Mouse (Mus musculus) C2C12 (cell line): Measurements from ENCODE around the gene Pappa. TPM values are rescaled to one million over a fixed set of nuclear protein-coding genes. Genes with fewer than 3 reads are reported as not detected.
A peak's percentile ranks its signal among the peaks of the same experiment; 100 is the strongest.

Experiments used
- H3K27me3 ChIP-seq: one replicate; pipeline ENCODE4 v1.6.1; 2011; ENCODE audit not compliant: control insufficient read depth, insufficient read depth, insufficient read length
- H3K36me3 ChIP-seq: one replicate; pipeline ENCODE4 v1.6.1; 2011; ENCODE audit not compliant: control insufficient read depth, insufficient read depth
- H3K4me3 ChIP-seq: one replicate; pipeline ENCODE4 v1.5.1; 2011; ENCODE audit warnings: mild to moderate bottlenecking, control low read depth; ENCODE audit not compliant: poor library complexity, insufficient read depth, severe bottlenecking
- H3K79me2 ChIP-seq: one replicate; pipeline ENCODE4 v1.6.1; 2011; ENCODE audit not compliant: control insufficient read depth, insufficient read depth
- H3K79me3 ChIP-seq: one replicate; pipeline ENCODE4 v1.6.1; 2011; ENCODE audit warnings: low read depth, control low read depth
- H3ac ChIP-seq: one replicate; pipeline ENCODE3; 2011; ENCODE audit warnings: low read depth; ENCODE audit not compliant: control insufficient read depth, insufficient read length
- CEBPB ChIP-seq: IDR thresholded peaks from one replicate; pipeline ENCODE4 v1.6.1; 2011; ENCODE audit warnings: low read depth, mild to moderate bottlenecking, control low read depth, moderate library complexity
- CTCF ChIP-seq: IDR thresholded peaks from one replicate; pipeline ENCODE4 v1.5.1; 2011; ENCODE audit not compliant: control insufficient read depth, insufficient read depth, insufficient read length
- FOSL1 ChIP-seq: IDR thresholded peaks from one replicate; pipeline ENCODE4 v1.8.0; 2011; ENCODE audit warnings: mild to moderate bottlenecking, low read length; ENCODE audit not compliant: poor library complexity, insufficient read depth, severe bottlenecking
- MAX ChIP-seq: IDR thresholded peaks from one replicate; pipeline ENCODE4 v1.6.1; 2011; ENCODE audit warnings: mild to moderate bottlenecking, control low read depth
- MYOD1 ChIP-seq: IDR thresholded peaks from one replicate; pipeline ENCODE4 v1.6.1; 2011; ENCODE audit warnings: low read depth; ENCODE audit not compliant: control insufficient read depth, insufficient read length
- MYOG ChIP-seq: IDR thresholded peaks from one replicate; pipeline ENCODE4 v1.6.1; 2011; ENCODE audit not compliant: control insufficient read depth, insufficient read length; ENCODE audit errors: extremely low read depth
- USF1 ChIP-seq: IDR thresholded peaks from one replicate; pipeline ENCODE4 v1.6.1; 2011; ENCODE audit warnings: low read depth, mild to moderate bottlenecking, control low read depth, moderate library complexity
- polyA plus RNA-seq: library from polyadenylated mRNA; unstranded; fragments of >200 nt; fragmentation: generic; extraction: Trizol; gene quantifications from one replicate; pipeline ENCODE4 v1.2.1, GENCODE M21; 2012; ENCODE audit warnings: missing spikeins

Pappa gene
- polyA plus RNA-seq, 1 experiment = 0.57 TPM

DNA sequence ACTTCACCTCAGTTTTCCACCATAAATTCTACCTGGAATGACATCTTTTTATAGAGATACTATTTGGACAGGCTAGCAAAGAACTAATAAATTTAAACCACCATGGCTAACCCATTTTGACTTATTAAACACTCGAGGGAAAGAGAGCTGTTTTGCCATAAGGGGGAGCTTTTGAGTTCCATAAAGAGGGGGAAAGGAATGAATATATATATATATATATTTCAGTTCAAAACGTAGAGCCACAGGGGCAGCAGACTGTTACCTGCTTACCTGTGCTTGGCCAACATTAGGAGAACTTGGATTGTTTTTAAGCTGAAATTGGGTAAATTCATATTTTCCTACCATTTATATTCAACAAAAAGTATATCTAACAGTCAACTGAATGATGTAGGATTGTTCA, 1.1 kb upstream of the Pappa start:
- Histone ChIP-seq H3K4me3 (no peak overlapping the region), H3K79me2 (no peaks in the 10 kb centered on the region), H3K36me3 (no peaks in the 10 kb centered on the region)

GRCm38 (mm10) chr4:65124369-65125151, 586 bp downstream of the Pappa start:
- no peaks in the 10 kb centered on the region for H3K27me3 ChIP-seq
- H3K79me3 ChIP-seq = no peaks in the 10 kb centered on the region
- no peaks in the 10 kb centered on the region for H3K79me2 ChIP-seq
- no peaks in the 10 kb centered on the region for H3K36me3 ChIP-seq
- H3ac ChIP-seq = peak overlapping the region; percentile 89
- H3K4me3 ChIP-seq = peak overlapping the region; percentile 31
- TF ChIP-seq CEBPB (no peak), USF1 (no peak), FOSL1 (no peak), MYOG (no peak), CTCF (no peak), MYOD1 (no peak), MAX (no peak)

More for the DNA sequence above, 1.1 kb upstream of the Pappa start:
- Histone ChIP-seq H3ac (no peak overlapping the region), H3K79me3 (no peaks in the 10 kb centered on the region), H3K27me3 (no peaks in the 10 kb centered on the region)
- TF ChIP-seq USF1 (no peak), FOSL1 (no peak), MYOD1 (no peak), MAX (no peak), CEBPB (no peak), CTCF (no peak), MYOG (no peak)

DNA sequence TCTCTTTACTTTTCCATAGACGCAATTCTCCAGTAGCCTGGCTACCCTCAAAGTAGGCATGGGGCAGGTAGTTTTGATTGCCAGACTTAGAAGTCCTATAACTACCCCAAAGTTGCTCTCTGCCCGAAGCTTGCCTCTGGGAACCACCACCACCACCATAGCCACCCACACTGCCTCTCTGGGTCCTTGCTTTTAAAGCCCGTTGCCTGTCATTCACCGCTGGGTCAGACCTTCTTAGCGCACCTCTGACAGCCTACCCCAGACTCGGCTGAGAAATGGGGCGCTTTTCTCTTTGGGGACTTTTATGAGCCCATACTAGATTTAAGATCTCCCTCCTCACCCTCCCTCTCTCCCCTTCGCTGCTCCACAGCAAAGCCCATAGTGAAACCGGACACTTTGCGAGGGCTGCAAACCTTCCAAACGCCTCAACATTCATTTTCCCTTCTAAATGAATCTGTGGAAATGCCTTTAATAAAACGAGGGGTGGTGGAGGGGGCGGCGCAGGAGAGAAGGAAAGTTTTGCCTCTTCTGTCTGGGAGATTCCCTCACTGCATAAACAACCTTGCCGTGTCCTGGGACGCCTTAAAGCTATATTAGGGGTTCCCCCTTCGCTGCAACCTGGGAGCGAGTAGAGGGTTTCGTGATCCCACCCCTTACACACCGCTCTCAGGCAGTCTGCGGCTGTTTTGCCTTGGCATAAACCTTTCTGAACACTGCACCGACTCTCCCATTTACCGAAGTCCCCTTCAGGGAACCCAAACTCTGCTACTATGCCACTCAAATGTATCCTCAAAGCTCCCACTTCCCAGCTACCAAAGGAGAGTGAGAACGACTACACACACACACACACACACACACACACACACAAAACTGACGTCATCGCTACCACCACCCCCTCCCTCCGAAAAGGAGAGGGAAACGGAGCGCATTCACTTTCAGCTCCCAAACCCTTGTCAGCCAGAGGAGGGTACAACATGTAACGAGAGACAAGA, 1.7 kb downstream of the Pappa start:
- H3K27me3 ChIP-seq = no peaks in the 10 kb centered on the region
- TF ChIP-seq FOSL1 = no peak
- TF ChIP-seq MAX = no peak
- no peak for TF ChIP-seq MYOD1
- no peak for TF ChIP-seq CTCF
- peak overlapping the region; percentile 31 for H3K4me3 ChIP-seq
- H3ac ChIP-seq = peak overlapping the region; percentile 46
- H3K79me3 ChIP-seq = no peaks in the 10 kb centered on the region
- H3K79me2 ChIP-seq = no peaks in the 10 kb centered on the region
- H3K36me3 ChIP-seq = no peaks in the 10 kb centered on the region

DNA sequence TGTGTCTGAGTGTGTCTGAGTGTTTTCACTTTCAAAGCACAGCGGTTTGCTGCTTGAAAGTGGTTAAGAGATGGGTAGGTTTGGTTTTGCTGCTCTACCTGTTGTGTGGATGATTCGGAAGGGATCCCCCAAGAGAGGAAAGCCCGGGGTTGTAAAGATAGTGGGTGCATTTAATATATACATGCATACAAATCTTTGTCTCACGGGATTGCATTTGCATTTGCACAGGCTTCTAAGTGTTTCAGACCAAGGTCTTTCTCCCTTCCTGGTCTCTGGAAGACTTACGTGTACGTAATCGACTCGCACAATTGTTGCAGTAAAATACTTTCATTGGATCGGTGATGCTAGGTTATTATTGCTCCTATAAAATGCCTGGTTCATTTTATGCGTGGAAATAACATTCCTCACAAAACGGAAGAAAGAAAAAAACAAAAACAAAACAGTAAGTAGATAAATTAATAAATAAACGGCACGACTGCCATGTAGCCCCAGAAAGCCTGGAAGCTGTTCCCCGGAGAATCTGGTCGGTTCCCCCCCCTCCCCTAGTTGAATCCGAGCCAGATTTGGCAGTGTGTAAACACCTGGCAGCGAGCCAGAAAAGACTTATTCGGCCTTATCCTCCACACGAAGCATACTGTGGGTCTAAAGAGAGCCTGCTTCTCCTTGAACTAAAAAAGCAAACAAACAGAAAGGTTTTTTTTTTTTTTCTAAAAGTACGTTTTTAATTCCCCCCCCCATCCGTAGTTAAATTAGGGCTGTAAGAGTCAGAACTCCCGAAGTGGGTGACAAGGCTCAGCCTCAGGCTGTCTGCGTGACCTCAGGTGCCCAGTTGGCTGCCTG, 2.7 kb downstream of the Pappa start:
- peak overlapping the region; percentile 46 for H3ac ChIP-seq
- no peaks in the 10 kb centered on the region for H3K27me3 ChIP-seq
- TF ChIP-seq USF1 (no peak), FOSL1 (no peak), MYOD1 (no peak)
- no peaks in the 10 kb centered on the region for H3K79me2 ChIP-seq
- no peaks in the 10 kb centered on the region for H3K79me3 ChIP-seq
- no peak overlapping the region for H3K4me3 ChIP-seq
- H3K36me3 ChIP-seq = no peaks in the 10 kb centered on the region

- Histone ChIP-seq H3K79me2 (no peaks in the 10 kb centered on the region), H3K36me3 (no peaks in the 10 kb centered on the region), H3K79me3 (no peaks in the 10 kb centered on the region), H3ac (no peak overlapping the region), H3K4me3 (no peak overlapping the region), H3K27me3 (no peaks in the 10 kb centered on the region)
- no peak for TF ChIP-seq CEBPB
Observed at GRCm38 (mm10) chr4:65127291-65127590, 3.3 kb downstream of the Pappa start.

DNA sequence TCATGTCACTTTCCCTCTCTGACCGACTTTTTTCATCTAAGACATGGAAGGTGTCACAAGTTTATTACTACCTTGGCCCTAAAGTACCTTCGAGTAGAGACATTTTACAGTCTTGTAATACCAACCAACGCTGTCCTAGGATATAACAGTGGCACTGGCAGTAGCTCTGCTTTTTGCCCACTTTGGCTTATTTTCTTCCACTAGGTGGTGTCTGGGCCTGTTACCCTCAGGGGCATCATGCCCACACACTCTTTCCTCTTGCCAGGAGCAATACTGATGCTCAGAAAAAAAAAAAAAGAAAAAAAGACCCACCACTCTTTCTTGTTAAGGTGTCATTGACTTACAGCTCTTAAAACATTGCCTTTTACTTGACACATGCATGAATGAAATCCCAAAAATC, 8.7 kb downstream of the Pappa start:
- H3K79me3 ChIP-seq = no peaks in the 10 kb centered on the region
- no peak for TF ChIP-seq USF1
- H3K79me2 ChIP-seq = no peaks in the 10 kb centered on the region
- no peaks in the 10 kb centered on the region for H3K36me3 ChIP-seq
- no peak overlapping the region for H3ac ChIP-seq
- no peak overlapping the region for H3K4me3 ChIP-seq
- H3K27me3 ChIP-seq = no peaks in the 10 kb centered on the region
